Mouse (Mus musculus): ENCODE data around the gene Src.

Src gene

DNA sequence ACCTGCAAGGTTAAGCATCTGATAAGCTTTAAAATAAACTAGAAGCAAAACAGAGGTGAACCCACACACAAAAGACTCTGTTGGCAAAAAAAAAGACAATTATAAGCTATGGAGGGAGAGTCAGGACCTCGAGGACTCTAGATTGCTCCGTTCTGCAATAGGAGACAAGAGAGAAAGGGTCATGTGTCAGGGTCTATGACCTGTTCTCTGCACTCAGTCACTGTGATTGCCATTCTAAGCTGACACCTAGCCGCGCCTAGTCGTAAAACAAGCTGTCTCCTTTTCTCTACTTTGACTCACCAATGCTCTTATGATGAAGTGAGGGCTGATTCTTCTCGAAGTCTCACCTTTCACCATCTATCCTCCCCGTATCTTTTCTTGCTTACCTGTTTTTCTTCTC is 5.7 kb upstream of the Src start:
- DNase-seq (ENCODE audit: low spot score in 2 of 2): no peak

GRCm38 (mm10) chr2:157417229-157417628 is 1.0 kb upstream of the Src start:
- no peak for DNase-seq (ENCODE audit: low spot score in 2 of 2)

- no peak for DNase-seq (ENCODE audit: low spot score in 2 of 2)
Measured at GRCm38 (mm10) chr2:157418609-157419071, 396 bp downstream of the Src start.

DNA sequence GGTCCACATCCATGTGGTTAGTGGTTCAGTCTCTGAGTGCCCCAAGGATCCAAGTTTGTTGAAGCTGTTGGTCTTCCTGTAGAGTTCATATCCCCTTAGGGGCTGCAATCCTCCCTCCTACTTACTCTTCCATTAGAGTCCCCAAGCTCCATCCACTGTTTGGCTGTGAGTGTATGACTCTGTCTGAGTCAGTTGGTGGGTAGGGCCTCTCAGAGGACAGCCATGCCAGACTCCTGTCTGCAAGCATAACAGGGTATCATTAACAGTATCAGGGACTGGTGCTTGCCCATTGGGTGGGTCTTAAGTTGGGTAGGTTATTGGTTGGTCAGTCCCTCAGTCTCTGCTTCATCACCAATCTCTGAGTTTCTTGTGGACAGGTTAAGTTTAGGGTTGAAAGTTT is 1.3 kb downstream of the Src start:
- no peak for DNase-seq (ENCODE audit: low spot score in 2 of 2)

DNA sequence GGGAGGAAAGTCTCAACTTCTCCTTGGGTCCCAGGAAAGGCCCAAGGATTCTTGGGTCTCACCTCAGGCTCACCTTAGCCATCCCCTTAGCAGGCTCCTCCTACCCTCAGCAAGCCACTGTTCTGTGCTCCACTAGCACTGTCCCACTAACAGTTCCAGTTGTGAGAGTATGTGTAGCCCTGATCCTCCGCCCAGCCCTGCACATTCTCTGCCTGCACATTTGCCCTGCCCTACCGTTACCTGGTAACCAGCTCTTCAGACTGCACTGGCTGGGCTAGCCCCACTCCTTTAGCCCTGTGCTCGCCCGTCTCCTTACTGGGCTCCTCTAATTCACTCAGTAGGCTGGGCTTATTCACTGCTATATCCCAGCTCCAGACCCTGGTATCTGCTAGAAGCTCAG is 2.2 kb downstream of the Src start:
- no peak for DNase-seq (ENCODE audit: low spot score in 2 of 2)

GRCm38 (mm10) chr2:157422062-157422655 is 3.9 kb downstream of the Src start:
- DNase-seq (ENCODE audit: low spot score in 2 of 2): no peak

DNA sequence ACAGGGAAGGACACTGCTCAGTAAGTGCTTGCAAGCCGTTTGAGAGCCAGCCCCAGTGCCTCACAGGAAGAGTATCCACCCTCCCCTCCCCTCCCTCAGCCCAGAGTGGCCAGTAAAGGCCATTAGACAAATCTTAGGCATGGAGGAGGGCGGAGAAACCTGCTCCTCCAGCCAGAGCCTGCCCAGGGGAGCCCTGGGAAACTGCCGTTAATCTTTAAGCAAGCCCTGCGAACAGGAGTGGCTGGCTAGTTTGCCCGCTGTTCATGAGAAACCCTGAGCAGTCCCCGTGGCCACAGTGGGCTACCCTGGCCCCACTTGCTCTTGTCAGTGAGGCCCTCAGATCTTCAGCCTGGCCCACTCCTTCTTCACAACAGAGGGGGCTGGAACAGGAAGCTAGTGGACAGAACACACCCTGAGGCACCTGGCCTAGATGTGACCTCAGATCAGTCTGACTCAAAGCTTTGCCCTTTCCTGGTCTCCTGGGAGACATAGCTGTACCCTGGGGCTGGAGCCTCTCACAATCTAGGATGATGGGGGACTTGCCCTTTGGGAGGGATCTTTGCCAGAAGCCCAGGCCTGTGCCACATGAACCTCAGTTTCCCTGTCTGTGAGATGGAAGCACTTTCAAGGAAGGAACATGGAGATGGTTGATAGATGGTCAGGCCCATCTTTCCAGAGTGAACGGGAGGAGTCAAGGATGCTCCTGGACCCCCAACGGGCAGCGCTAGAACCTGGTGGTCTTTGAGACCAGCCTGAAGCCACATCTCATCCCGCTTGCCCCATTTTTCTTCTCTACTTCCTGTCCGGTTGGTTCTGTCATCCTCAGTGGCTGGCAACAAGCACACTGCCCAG is 4.8 kb downstream of the Src start:
- DNase-seq (ENCODE audit: low spot score in 2 of 2): no peak

DNA sequence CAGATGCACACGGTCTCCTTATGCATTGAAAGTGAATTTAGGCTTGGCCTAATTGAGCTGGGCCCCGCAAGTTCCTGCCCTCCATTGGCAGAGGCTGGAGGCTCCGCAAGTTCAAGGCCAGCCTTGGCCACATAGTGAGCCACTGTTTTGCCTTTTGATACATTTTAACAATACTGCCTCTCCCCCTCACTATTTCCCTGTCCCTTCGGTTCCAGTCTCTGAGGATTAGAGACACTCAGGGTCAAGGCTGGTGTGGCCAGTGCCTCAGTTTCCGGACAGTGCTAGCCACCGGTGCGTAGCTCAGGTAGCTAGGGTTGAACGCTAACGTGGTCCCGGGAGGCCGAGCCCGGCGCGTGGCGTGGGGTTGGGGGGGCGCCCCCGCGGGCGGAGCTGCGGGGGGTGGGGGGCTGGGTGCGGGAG is 5.5 kb downstream of the Src start:
- DNase-seq (ENCODE audit: low spot score in 2 of 2): no peak

DNA sequence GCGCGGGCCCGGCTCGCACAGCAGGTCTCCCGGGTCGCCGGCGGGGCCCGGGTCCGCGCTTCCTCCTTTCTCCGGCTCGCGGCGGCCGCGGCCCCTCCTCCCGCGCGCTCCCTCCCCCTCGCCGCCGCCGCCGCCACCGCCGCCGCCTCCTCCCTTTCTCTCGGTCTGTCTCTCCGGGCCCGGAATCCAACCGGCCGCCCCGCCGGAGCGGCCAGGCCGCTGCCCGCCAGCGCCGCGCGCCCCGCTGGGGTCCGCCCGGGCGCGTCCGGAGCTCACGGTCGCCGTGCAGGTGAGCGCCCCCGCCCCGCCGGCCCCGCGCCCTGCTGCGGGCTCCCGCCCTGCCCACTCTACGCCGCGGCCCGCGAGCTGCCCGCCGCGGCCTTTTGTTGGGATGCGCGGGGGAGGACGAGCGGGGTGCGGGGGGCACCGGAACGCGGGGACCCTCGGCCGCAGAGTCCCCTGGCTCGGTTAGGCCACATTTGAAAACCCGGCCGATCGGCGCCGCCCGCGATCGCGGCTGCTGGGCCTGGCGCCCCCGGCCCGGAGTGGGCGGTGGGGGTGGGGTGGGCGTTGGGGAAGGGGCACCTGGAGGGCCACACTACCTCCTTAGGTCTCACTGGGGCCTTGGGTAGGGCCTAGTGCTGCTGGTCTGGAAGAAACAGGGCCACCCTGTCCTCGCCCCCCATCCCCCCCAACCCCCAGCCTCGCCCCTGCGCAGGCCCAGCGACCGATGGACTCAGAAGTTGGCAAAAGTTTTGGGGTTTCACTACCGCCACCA is 6.1 kb downstream of the Src start:
- no peak for DNase-seq (ENCODE audit: low spot score in 2 of 2)

DNA sequence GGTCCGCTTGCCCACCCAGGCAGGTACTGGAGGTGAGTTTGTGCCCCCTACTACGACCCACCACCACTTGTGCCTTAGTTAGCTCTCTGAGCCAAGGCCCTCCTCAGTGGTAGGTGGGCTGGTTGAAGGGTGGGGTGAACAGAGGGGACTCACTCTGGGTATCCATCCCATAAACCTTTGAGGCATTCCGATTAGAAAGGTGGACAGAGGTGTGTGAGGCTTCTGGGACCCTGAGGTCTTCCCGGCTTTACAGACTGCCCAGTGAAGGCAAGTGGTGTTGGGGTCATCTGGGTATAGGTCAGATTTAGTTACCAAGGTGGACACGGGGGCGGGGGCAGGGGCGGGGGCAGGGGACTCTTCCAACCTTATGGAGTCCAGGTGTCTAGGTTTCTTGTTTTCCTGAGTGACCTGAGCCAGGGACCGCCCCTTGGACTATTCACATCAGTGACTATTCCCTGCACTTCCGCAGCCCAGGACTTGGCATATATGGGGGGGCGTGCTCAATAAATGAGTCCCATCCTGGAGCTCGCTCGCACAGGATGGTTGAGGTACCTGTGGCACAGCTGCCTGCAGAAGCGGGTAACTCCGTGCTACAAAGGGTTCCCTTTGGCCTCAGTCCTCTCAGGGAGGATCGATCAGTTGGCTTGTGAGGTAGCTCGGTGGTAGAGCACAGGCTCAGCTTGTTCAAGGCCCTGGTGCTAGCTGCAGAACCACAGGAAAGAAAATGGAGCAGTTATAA is 6.8 kb downstream of the Src start:
- DNase-seq (ENCODE audit: low spot score in 2 of 2): no peak

DNA sequence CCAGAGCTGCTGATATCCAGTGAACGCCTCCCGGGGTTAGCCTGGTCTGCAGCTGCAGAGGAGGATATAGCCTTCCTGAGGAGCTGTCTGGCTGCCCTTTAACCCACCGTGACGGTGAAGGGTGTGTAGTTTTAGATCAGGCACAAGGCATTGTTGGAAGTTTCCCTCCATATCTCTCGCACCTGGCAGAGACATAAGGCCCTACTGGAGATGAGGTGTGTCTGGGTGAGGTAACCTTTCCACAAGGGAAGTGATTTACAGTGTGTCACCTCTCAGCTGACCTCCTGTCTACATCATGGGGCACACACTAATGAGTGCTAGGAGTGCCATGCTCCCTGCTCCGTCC is 7.4 kb downstream of the Src start:
- no peak for DNase-seq (ENCODE audit: low spot score in 2 of 2)

DNA sequence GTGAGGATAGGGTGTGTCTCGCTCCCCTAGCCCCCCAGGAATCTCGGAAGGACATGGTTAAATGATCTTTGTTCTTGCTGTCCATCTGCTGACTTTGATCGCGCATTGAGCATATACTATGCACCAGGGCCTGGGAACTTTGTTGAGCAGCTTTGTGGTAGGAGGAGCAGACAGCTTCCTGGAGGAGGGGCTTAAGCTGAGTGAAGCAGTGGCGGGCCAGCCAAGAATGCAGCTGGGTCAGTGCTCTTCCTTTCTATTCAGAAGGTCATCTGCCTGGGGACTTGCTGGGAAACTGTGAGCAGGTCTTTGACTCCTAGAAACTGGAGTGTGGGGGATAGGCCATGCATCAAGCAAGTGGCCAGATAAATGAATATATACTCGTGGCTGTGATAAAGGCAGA is 7.9 kb downstream of the Src start:
- no peak for DNase-seq (ENCODE audit: low spot score in 2 of 2)

DNA sequence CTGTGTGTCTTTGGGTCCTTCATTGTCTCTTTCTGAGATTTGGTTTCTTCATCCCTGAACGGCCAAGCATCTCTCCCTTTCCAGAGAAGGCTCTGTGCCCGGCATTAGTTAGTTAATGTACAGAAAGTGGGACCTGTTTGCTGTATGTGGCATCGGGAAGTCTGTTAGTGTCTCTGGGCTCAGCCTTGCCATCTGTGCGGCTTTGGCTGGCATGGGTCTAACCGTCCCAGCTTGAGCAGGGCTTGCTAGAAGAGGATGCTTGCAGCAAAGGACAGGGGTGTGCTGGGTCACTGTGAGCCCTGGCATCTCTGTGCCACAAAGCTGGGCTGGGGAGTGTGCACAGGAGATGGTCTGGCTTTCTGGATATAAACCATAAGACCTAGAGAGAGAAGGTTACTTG is 8.9 kb downstream of the Src start:
- no peak for DNase-seq (ENCODE audit: low spot score in 2 of 2)

- no peak for DNase-seq (ENCODE audit: low spot score in 2 of 2)
Measured at GRCm38 (mm10) chr2:157428351-157429139, 10.3 kb downstream of the Src start.

DNA sequence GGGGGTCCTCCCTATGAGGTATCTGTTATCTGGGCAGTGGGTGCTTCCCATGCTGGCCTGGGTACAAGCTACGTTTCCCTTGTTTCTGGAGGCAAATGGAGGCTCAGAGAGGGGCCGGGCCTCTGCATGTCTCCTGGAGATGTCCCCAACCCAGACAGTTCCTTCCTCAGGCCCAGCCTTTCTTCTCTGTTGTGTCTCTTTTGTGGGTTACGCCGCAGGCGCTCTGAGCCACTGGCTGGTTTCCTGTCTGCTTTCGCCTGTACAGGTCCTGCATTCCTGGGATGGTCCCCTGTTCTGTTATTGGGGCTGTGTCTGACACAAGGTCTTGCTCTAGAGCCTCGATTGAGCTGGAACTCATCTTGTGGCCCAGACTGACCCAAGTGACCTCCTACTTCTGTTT is 11.5 kb downstream of the Src start:
- no peak for DNase-seq (ENCODE audit: low spot score in 2 of 2)

DNA sequence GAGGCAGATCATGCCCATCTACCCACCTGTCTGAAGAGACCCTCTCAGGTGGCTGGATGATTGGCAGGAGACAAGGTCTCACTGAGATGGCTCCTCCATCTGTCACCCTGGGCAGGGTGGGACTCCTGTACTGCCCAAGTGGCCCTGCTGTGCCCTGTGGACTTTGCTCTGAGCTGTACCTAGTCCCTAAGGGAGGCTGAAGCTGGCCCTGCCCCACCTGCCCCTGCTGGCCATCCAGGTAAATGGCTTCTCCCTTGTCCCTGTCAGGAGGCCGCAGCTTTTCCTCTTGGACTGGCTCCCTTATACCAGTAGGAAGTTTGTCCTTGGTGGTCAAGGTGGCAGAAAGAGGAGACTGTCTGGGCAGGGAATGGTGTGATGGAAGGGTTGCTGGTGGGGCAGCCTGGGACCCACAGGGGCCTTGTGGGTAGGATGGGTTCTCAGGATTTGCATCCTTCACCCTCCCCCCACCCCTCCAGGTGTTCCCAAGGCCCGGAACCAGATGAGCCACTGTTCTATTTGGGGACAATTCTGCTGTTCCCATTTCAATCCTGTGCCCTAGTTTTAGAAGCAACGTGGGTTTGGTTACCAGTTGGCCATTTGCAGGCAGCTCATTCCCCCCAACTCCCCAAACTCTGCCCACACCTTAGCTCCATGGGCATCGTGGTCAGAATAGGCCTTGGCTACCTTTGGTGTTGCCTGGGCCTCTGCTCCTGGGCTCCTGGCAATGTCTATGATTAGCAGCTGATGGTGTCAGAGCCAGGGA is 12.6 kb downstream of the Src start:
- peak in 1 of 2 experiments; percentile 62 for DNase-seq (ENCODE audit: low spot score in 2 of 2)

GRCm38 (mm10) chr2:157431912-157432311 is 13.7 kb downstream of the Src start:
- no peak for DNase-seq (ENCODE audit: low spot score in 2 of 2)

- no peak for DNase-seq (ENCODE audit: low spot score in 2 of 2)
Measured at GRCm38 (mm10) chr2:157432476-157432875, 14.2 kb downstream of the Src start.

DNA sequence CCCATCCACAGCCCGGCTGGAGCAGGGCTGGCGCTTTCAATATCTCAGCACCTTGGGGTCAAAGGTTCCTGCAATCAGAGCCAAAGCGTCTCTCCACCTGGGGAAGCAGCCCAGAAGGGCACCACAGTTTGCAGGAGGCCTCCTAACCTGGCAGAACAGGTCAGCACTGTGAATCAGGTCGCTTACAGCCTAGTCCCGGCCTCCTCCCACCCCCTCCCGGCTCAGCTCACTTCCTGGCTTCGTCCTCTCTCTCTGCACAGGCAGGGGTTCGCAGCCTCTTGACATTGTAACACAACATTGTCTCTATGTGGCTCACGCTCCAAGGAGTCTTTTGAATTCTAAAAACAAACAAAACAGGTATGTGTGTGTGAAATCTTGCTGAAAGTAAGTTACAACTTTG is 15.8 kb downstream of the Src start:
- DNase-seq (ENCODE audit: low spot score in 2 of 2): no peak

- DNase-seq (ENCODE audit: low spot score in 2 of 2): no peak
Measured at GRCm38 (mm10) chr2:157434497-157434896, 16.3 kb downstream of the Src start.

All from frontal cortex, postnatal 36 days (tissue).